Mouse (Mus musculus) urinary bladder, postnatal 36 days (tissue): ENCODE measurements at regions not wholly inside any gene's neighbourhood (a gene's known extent, or its start where the extent isn't known, plus 50 kb on each side); places are given as distances from the start of the nearest gene placed in this dataset.
"Not testable (repeated sequence)": the region's sequence is repeated elsewhere in the genome, so short reads cannot be mapped to it uniquely, and the experiment has no call there.

Experiments used
- DNase-seq, 2 experiments: peaks; one replicate each; pipeline ENCODE4 v3.0.0; 2022; ENCODE audit warnings: low spot score in 2 of 2, mixed read lengths in 1 of 2

GRCm38 (mm10) chr11:40536236-40536765 is 158.7 kb downstream of the Mat2b start:
- DNase-seq = no peak

DNA sequence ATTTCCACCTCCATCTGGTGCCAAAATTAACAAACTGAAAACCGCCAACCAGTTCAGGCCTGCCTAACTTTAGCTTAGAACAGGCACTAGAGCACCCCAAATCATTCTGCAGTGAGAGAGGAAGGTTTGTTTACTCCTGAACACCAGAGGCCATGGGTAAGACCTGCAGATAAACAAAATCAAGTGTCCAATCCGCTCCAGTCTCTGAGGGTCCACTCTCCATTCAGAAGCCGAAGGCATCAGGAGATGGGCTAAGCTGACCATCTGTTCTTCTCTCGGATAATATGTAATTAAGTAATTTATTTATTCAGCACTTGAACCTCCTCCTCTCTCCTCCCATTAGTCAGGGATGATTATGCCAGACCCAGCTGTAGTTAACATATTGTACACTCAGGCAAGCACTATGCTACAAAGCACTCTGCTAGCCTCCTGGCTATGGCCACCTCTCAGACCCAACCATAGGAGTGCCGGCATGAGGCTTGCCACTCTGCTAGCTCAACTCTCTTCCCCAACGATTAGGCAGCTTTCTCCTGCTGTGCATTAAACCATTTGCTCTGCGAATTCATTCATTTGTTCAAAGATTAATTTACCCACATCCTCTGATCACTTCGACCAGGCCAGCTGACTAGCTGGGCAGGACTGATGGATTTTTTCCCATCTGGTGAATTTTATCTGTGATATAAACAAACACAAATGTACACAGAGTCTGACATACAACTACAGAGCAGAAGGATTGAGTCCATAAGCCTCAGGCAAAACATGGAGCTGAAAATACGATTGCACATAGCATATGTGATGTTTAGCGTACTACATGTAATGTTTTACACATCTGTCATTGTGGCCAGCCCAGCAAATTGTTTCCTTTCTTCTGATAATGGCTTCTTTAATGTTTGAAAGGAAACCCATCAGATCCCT is 184.4 kb downstream of the Mat2b start:
- no peak for DNase-seq

DNA sequence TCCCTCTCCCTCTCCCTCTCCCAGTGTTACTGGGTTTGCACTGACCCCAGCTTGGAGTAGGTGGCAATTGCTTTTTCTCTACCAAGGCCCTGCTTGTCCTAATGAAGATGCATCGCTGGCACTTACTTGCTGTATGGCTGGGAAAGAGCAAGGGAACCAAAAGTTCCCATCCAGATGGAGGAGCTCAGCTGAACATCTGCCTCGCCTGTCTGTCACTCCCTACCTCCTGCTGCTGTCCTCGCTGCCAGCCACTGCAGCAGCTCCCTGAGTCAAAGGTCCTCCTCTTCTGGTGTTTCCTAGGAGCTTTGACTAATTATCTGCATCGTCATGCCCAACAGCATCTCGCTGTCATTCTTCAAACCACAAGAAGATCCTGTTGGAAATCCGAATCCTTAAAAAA is 203.4 kb downstream of the Mat2b start:
- no peak for DNase-seq

GRCm38 (mm10) chr11:40478171-40478570 is 216.8 kb downstream of the Mat2b start:
- DNase-seq = not testable (repeated sequence)

- no peak for DNase-seq
Measured at GRCm38 (mm10) chr11:40477294-40477693, 217.7 kb downstream of the Mat2b start.

- DNase-seq = peak; percentile 7 to 8
Measured at GRCm38 (mm10) chr11:40469080-40469705, 225.8 kb downstream of the Mat2b start.

GRCm38 (mm10) chr11:40456571-40456970 is 238.4 kb downstream of the Mat2b start:
- no peak for DNase-seq

DNA sequence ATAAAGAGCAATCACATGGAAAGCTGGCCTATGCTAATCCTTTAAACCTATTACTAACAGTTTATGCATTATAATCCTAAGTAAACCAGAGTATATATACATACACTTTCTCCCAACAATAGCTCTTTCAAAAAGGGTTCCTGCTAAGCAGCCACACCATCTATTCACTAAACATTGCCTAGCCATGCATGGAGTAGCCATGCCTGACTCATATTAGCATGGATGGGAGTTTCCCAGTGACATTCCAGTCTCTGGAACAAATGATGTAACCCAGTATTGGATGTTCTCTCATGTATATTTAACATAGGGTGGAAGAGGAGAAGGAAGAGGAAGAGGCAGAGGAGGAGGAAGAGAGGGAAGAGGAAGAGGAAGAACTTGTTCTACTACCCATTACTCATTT is 240.0 kb downstream of the Mat2b start:
- DNase-seq = not testable (repeated sequence)

DNA sequence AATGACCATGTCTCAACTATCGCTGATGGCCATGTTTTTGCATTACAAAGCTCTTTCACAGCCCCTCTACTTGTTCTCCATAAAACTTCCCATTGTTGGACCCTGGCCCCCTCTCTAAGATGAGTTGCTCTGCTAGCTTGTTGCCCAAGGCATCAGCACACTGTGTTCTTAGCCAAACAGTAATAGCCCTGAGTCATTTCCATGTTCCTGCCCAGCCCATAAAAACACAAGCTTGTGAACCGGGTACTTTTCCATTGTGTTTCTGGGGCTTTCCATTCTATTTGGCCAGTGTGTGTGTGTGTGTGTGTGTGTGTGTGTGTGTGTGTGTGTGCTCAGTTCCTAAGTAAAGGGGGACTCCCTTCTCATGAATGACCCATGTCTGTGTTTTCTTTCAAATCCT is 248.2 kb downstream of the Mat2b start:
- DNase-seq = no peak

GRCm38 (mm10) chr11:40434002-40434401 is 261.0 kb downstream of the Mat2b start:
- DNase-seq = no peak

DNA sequence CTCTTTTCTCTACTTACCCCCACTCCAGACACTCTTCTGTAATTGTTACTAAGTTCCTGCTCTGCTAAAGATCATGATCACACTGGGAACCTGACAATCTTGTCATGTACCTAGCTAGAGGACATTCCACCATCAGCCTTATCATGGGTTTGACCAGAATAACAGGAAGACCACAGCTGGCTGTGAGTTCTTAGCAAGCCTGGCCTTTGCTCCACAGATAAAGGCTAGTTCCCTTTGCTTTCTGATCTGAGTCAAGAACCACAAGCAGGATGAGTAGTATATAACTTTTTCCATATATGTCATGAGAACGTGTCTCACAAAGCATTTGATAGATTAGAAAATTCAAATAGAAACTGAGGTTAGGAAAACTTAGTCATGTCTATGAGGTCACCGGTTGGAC is 266.1 kb downstream of the Mat2b start:
- DNase-seq = no peak

DNA sequence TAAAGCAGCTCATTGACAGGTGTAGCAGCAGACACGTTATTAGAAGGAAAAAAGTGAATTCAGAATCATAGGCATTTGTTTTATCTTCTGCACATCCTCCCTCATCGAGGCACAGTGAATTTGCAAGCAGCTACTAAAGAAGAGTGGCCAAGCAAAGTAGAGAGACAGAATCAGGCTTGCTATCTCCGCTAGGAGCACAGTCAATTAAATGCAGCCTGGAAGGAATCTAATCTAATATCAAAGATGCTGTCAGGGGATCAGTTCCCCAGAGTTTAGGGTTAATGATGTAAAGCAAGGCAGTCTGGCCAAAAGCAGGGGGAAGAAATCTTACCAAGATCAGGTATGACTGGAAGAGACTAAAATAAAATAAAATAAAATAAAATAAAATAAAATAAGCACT is 270.7 kb downstream of the Mat2b start:
- DNase-seq = no peak

DNA sequence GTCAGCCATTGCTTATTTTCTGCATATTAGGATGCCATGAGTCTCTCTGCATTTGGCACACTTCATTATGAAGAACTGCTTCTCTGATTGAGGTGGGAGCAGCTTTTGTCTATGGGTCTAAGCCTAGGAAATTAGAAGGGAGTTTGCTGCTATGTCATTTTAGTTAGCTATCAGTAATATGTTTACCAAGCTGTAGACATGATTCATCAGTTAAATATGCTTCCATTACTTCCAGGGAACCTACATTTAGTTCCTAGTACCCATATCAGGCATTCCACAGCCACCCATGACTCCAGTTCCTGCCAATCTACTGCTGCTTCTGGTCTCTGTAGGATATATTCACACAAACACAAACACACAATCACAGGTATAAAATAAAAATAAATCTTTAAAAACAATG is 287.4 kb downstream of the Mat2b start:
- DNase-seq = no peak

- DNase-seq = no peak
Measured at GRCm38 (mm10) chr11:40402249-40402648, 292.8 kb downstream of the Mat2b start.

GRCm38 (mm10) chr11:40397453-40398104 is 297.4 kb downstream of the Mat2b start:
- no peak for DNase-seq

GRCm38 (mm10) chr11:40395331-40395730 is 299.7 kb downstream of the Mat2b start:
- no peak for DNase-seq

GRCm38 (mm10) chr11:40394864-40395266 is 300.1 kb downstream of the Mat2b start:
- DNase-seq = no peak

GRCm38 (mm10) chr11:40394283-40394758 is 300.7 kb downstream of the Mat2b start:
- no peak for DNase-seq

GRCm38 (mm10) chr11:40380696-40381095 is 314.3 kb downstream of the Mat2b start:
- no peak for DNase-seq

- DNase-seq = no peak
Measured at GRCm38 (mm10) chr11:40371696-40372095, 323.3 kb downstream of the Mat2b start.

DNA sequence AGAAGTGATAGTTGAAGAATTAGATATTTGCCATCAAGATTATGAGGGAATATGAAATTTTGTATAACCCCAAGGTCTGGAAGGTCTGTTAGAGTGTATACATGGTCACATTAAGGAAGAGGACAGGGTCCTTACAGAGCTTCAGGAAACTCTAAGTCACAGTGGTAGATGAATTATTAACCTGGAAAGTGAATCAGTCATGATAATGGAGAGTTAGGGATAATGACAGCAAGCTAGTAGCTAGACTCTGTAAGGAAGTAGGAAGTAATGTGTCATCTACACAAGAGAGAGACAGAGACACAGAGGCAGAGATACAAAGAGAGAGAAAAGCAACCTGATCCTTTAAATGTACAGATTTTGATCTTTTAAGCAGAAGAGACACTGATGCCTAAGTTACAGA is 328.4 kb downstream of the Mat2b start:
- no peak for DNase-seq

- no peak for DNase-seq
Measured at GRCm38 (mm10) chr11:40362530-40363185, 332.3 kb downstream of the Mat2b start.
